Mouse (Mus musculus) gastrocnemius, postnatal 10 days (tissue): ENCODE results near the gene Bco1. TPM values are rescaled to one million over a fixed set of nuclear protein-coding genes. Genes with fewer than 3 reads are reported as not detected.
A peak's percentile ranks its signal among the peaks of the same experiment; 100 is the strongest.

ENCODE experiments used
- DNase-seq: peaks from one replicate; pipeline ENCODE4 v3.0.0; 2021; ENCODE audit warnings: mixed read lengths
- long read RNA-seq, 2 experiments: library from polyadenylated mRNA; stranded (forward); transcript quantifications; one replicate each; pipeline ENCODE4 v2.0.0; 2021
- total RNA-seq, 2 experiments: library from RNA; stranded (reverse); gene quantifications; 2 replicates each; pipeline ENCODE4 v1.2.3; 2021

Bco1 gene
- total RNA-seq: not detected
- long read RNA-seq, experiment 1: 0 reads
- long read RNA-seq, experiment 2: 0 reads

- DNase-seq: no peak
Observed at GRCm38 (mm10) chr8:117095647-117096046, at the start of gene Bco1. Gene Bco1, plus strand, starts transcription at chr8:117095854.

GRCm38 (mm10) chr8:117049444-117049843, 46.2 kb upstream of the Bco1 start:
- DNase-seq: no peak

- no peak for DNase-seq
Observed at GRCm38 (mm10) chr8:117050763-117051162, 44.9 kb upstream of the Bco1 start.

GRCm38 (mm10) chr8:117051316-117051715, 44.3 kb upstream of the Bco1 start:
- DNase-seq: no peak

GRCm38 (mm10) chr8:117053135-117054079, 42.2 kb upstream of the Bco1 start:
- peak; percentile 23 for DNase-seq

- DNase-seq: no peak
Observed at GRCm38 (mm10) chr8:117054146-117054545, 41.5 kb upstream of the Bco1 start.

GRCm38 (mm10) chr8:117055097-117055496, 40.6 kb upstream of the Bco1 start:
- DNase-seq: no peak

GRCm38 (mm10) chr8:117059021-117059420, 36.6 kb upstream of the Bco1 start:
- DNase-seq: no peak

GRCm38 (mm10) chr8:117060306-117060705, 35.3 kb upstream of the Bco1 start:
- DNase-seq: no peak

GRCm38 (mm10) chr8:117061180-117061880, 34.3 kb upstream of the Bco1 start:
- no peak for DNase-seq

GRCm38 (mm10) chr8:117066955-117067354, 28.7 kb upstream of the Bco1 start:
- no peak for DNase-seq

GRCm38 (mm10) chr8:117067396-117067795, 28.3 kb upstream of the Bco1 start:
- no peak for DNase-seq

- DNase-seq: no peak
Observed at GRCm38 (mm10) chr8:117068294-117068693, 27.4 kb upstream of the Bco1 start.

- DNase-seq: no peak
Observed at GRCm38 (mm10) chr8:117069708-117070107, 25.9 kb upstream of the Bco1 start.

GRCm38 (mm10) chr8:117074350-117075182, 21.1 kb upstream of the Bco1 start:
- DNase-seq: no peak

GRCm38 (mm10) chr8:117078367-117078926, 17.2 kb upstream of the Bco1 start:
- no peak for DNase-seq

GRCm38 (mm10) chr8:117079652-117080051, 16.0 kb upstream of the Bco1 start:
- no peak for DNase-seq

GRCm38 (mm10) chr8:117082399-117082872, 13.2 kb upstream of the Bco1 start, which contains the start of gene Pkd1l2:
Gene Pkd1l2, minus strand, starts transcription at chr8:117082449.
- no peak for DNase-seq

- no peak for DNase-seq
Observed at GRCm38 (mm10) chr8:117082947-117083559, 12.6 kb upstream of the Bco1 start.

GRCm38 (mm10) chr8:117085521-117085920, 10.1 kb upstream of the Bco1 start:
- no peak for DNase-seq

- no peak for DNase-seq
Observed at GRCm38 (mm10) chr8:117087036-117087435, 8.6 kb upstream of the Bco1 start.
